ENCODE assay signal across 10 mouse cellular contexts in genomic region chr3:60615057-60615606, GRCm38 (mm10).
DNase-seq lines count a peak whose midpoint lies in the region; ATAC-seq and TF ChIP-seq lines count a peak whose summit lies in the region.
"Had no signal": no experiment of that assay in that cellular context is flagged by ENCODE, and none has a peak within 500 bp of the region (broad histone marks: within the 10 kb centered on the region; RNA-seq: fewer than 3 reads in every experiment).

No protein-coding gene starts in this region.

- no peak for DNase-seq in frontal cortex, postnatal 10 days (ENCODE audit: low spot score in 2 of 2)
- no peak for DNase-seq in left cerebral cortex, adult 2 months (ENCODE audit: extremely low spot score in 1 of 2, low spot score in 2 of 2)
- no peak for DNase-seq in left cerebral cortex, adult 9 months (ENCODE audit: low spot score in 2 of 2)
- peak; percentile 70 for DNase-seq in CH12.LX (ENCODE audit: extremely low read depth)
- peak; percentile 88 for DNase-seq in kidney, adult 9 months
- no peak for DNase-seq in adrenal gland, postnatal 10 days

- H3K4me1 ChIP-seq in CH12.LX (ENCODE audit: control insufficient read depth in 1 of 2, insufficient read depth in 2 of 2), result peaks cover 5 to 50% of the 10 kb centered on the region in 2 experiments; a peak in 3 of 4 replicates
- H3K4me1 ChIP-seq: embryonic facial prominence, embryonic 10.5 days had no signal

- H3K79me2 ChIP-seq in CH12.LX (replicated peaks; ENCODE audit: control insufficient read depth, extremely low read depth, insufficient read depth, poor library complexity, severe bottlenecking), result peaks cover 20% of the 10 kb centered on the region

- no peaks in the 10 kb centered on the region for H3K9me3 ChIP-seq in CH12.LX (replicated peaks; ENCODE audit: low read length)
- H3K9me3 ChIP-seq: embryonic facial prominence, embryonic 10.5 days had no signal

- peak overlapping the region; percentile 40; the same call in 1 of the 2 replicates for H3K27ac ChIP-seq in left cerebral cortex, adult 2 months
- H3K27ac ChIP-seq in CH12.LX (ENCODE audit: insufficient read depth, low read depth), result peak overlapping the region; percentile 76; the same call in 1 of the 2 replicates
- H3K27ac ChIP-seq: embryonic facial prominence, embryonic 10.5 days; liver, embryonic 14.5 days had no signal

- peak overlapping the region; percentile 86 for H3K4me2 ChIP-seq in CH12.LX (ENCODE audit: insufficient read depth, low read depth, poor library complexity, severe bottlenecking)

- intact Hi-C loops in left cerebral cortex, adult 2 months (cut with DNase I), result no loop called here

- ATAC-seq in frontal cortex, adult (ENCODE audit: low TSS enrichment), result peak; percentile 60
- no peak for ATAC-seq in cerebellum, adult (ENCODE audit: insufficient number of reproducible peaks, low FRiP score, low TSS enrichment)

- TF ChIP-seq EP300 in CH12.LX (IDR thresholded peaks at IDR 0.05; ENCODE audit: low read length), result peak; percentile 8; the same call in 1 of the 2 replicates

- H3K4me3 ChIP-seq in left cerebral cortex, adult 2 months, result no peak overlapping the region
- peak overlapping the region in 1 of 3 experiments; percentile 5 for H3K4me3 ChIP-seq in CH12.LX (replicated peaks in 1 of 3; ENCODE audit: low read depth in 2 of 3, low read length in 2 of 3, poor library complexity in 1 of 3)
- H3K4me3 ChIP-seq: embryonic facial prominence, embryonic 10.5 days had no signal

- peak overlapping the region; percentile 39 for H3K9ac ChIP-seq in CH12.LX (ENCODE audit: insufficient read depth, low read depth)
- H3K9ac ChIP-seq: liver, embryonic 14.5 days had no signal

- dilution Hi-C loops in CH12.LX (cut with MboI; ENCODE audit: extremely low pct_ligation_motif_present, extremely low pct_unique_long_range_greater_than_20kb, low sequenced_read_pairs), result no loop called here

- no peak for TF ChIP-seq RAD21 in CH12.LX (IDR thresholded peaks at IDR 0.05; ENCODE audit: low read depth, low read length)

- H3K27me3 ChIP-seq in CH12.LX (replicated peaks), result no peaks in the 10 kb centered on the region

- TF ChIP-seq POLR2A in CH12.LX (IDR thresholded peaks at IDR 0.05; ENCODE audit: low read depth, low read length), result no peak

- peaks cover 34 to 59% of the 10 kb centered on the region in 2 experiments for H3K36me3 ChIP-seq in CH12.LX (replicated peaks in 1 of 2; ENCODE audit: control insufficient read depth in 1 of 2, insufficient read depth in 1 of 2, low read length in 1 of 2)

- in situ Hi-C loops in CH12.LX (cut with MboI; ENCODE audit: low pct_ligation_motif_present, low pct_unique_long_range_greater_than_20kb, low sequenced_read_pairs), result no loop called here

- TF ChIP-seq CTCF in left cerebral cortex, adult 2 months (IDR thresholded peaks at IDR 0.05), result no peak
- no peak for TF ChIP-seq CTCF in CH12.LX (conservative IDR thresholded peaks at IDR 0.05 in 1 of 2, IDR thresholded peaks at IDR 0.05 in 1 of 2; ENCODE audit: low read depth in 2 of 2, low read length in 2 of 2)

TF ChIP-seq in CH12.LX, 34 proteins besides CTCF, POLR2A, EP300 and RAD21:
- TF ChIP-seq MAZ (IDR thresholded peaks at IDR 0.05; ENCODE audit: low read depth, low read length) (no peak), MAX (IDR thresholded peaks at IDR 0.05; ENCODE audit: low read length) (peak; percentile 82), ELF1 (IDR thresholded peaks at IDR 0.05; ENCODE audit: low read depth, low read length) (peak; percentile 49; the same call in 1 of the 2 replicates), SIN3A (IDR thresholded peaks at IDR 0.05; ENCODE audit: low read length) (peak; percentile 74), MYC (IDR thresholded peaks at IDR 0.05; ENCODE audit: low read depth, low read length) (peak; percentile 90), USF2 (conservative IDR thresholded peaks at IDR 0.05; ENCODE audit: low read depth, low read length) (no peak), TBP (conservative IDR thresholded peaks at IDR 0.05; ENCODE audit: low read depth, low read length) (0 out of 2 replicates have a peak, but pooled peaks have one; percentile 39), POLR2AphosphoS2 (IDR thresholded peaks at IDR 0.05; ENCODE audit: low read depth, low read length) (no peak), TCF12 (IDR thresholded peaks at IDR 0.05; ENCODE audit: low read depth, low read length) (peak; percentile 8; the same call in 1 of the 2 replicates), MEF2A (IDR thresholded peaks at IDR 0.05; ENCODE audit: borderline replicate concordance, low read depth, low read length) (0 out of 2 replicates have a peak, but pooled peaks have one; percentile 10)
TF ChIP-seq in CH12.LX: peak in this region for 7.

Comparison
In these comparisons a context has a peak if more than half of its experiments do, and no peak if none do; other contexts are left out.
1. DNase-seq: peak in CH12.LX (single experiment) and kidney, adult 9 months (single experiment); none in frontal cortex, postnatal 10 days (0 of 2), left cerebral cortex, adult 2 months (0 of 2), left cerebral cortex, adult 9 months (0 of 2) and adrenal gland, postnatal 10 days (single experiment).